Mouse (Mus musculus) liver, embryonic 14.5 days (tissue): Measurements from ENCODE around the gene Gm21976.

Experiments
- CTCF ChIP-seq: IDR thresholded peaks from 2 replicates; pipeline ENCODE4 v1.5.1; 2016; ENCODE audit warnings: antibody characterized with exemption, low read depth, control low read depth
- EP300 ChIP-seq: IDR thresholded peaks from 2 replicates; pipeline ENCODE4 v1.6.1; 2016; ENCODE audit warnings: antibody characterized with exemption, low read depth

GRCm38 (mm10) chr13:98290719-98291118 lies 11.0 kb downstream of the Gm21976 start:
- TF ChIP-seq CTCF (no peak), EP300 (no peak)
